Mouse (Mus musculus): Measurements from ENCODE around the gene Slc29a1. TPM values are rescaled to one million over a fixed set of nuclear protein-coding genes. Genes with fewer than 3 reads are reported as not detected.

The Slc29a1 gene
- polyA plus RNA-seq, 1 experiment from 2014 or later = 46.8 TPM

- Histone ChIP-seq H3K27ac (ENCODE audit: low read depth, low read length) (no peak overlapping the region), H3K9me3 (ENCODE audit: control insufficient read depth, low read length) (no peaks in the 10 kb centered on the region), H3K27me3 (ENCODE audit: control insufficient read depth, insufficient read depth, low read length) (no peaks in the 10 kb centered on the region), H3K9ac (ENCODE audit: low read length) (no peak overlapping the region), H3K36me3 (ENCODE audit: control insufficient read depth, insufficient read depth, low read length) (no peaks in the 10 kb centered on the region), H3K4me3 (ENCODE audit: low read depth, low read length) (no peak overlapping the region), H3K4me2 (no peak overlapping the region), H3K4me1 (ENCODE audit: control insufficient read depth, insufficient read depth, low read length) (0 out of 2 replicates have a peak, but pooled peaks cover 4% of the 10 kb centered on the region)
- ATAC-seq (ENCODE audit: low FRiP score) = no peak
- WGBS = 89% methylated on average over 6 of the region's 6 CpGs
- DNase-seq (ENCODE audit: low spot score, missing footprints) = no peak
These were observed 18.2 kb upstream of the Slc29a1 start for GRCm38 (mm10) chr17:45617655-45618054.

GRCm38 (mm10) chr17:45616679-45617078 is 17.3 kb upstream of the Slc29a1 start:
- Histone ChIP-seq H3K4me3 (ENCODE audit: low read depth, low read length) (no peak overlapping the region), H3K27ac (ENCODE audit: low read depth, low read length) (no peak overlapping the region), H3K27me3 (ENCODE audit: control insufficient read depth, insufficient read depth, low read length) (no peaks in the 10 kb centered on the region), H3K9me3 (ENCODE audit: control insufficient read depth, low read length) (no peaks in the 10 kb centered on the region), H3K9ac (ENCODE audit: low read length) (no peak overlapping the region), H3K4me1 (ENCODE audit: control insufficient read depth, insufficient read depth, low read length) (0 out of 2 replicates have a peak, but pooled peaks cover 4% of the 10 kb centered on the region), H3K36me3 (ENCODE audit: control insufficient read depth, insufficient read depth, low read length) (no peaks in the 10 kb centered on the region), H3K4me2 (no peak overlapping the region)
- WGBS = 86% methylated on average over 3 of the region's 3 CpGs
- ATAC-seq (ENCODE audit: low FRiP score) (no peak), DNase-seq (ENCODE audit: low spot score, missing footprints) (no peak)

GRCm38 (mm10) chr17:45616046-45616650 is 16.7 kb upstream of the Slc29a1 start:
- Histone ChIP-seq H3K4me1 (ENCODE audit: control insufficient read depth, insufficient read depth, low read length) (0 out of 2 replicates have a peak, but pooled peaks cover 4% of the 10 kb centered on the region), H3K4me3 (ENCODE audit: low read depth, low read length) (no peak overlapping the region), H3K27ac (ENCODE audit: low read depth, low read length) (no peak overlapping the region), H3K9ac (ENCODE audit: low read length) (no peak overlapping the region), H3K27me3 (ENCODE audit: control insufficient read depth, insufficient read depth, low read length) (no peaks in the 10 kb centered on the region), H3K36me3 (ENCODE audit: control insufficient read depth, insufficient read depth, low read length) (no peaks in the 10 kb centered on the region), H3K9me3 (ENCODE audit: control insufficient read depth, low read length) (no peaks in the 10 kb centered on the region), H3K4me2 (no peak overlapping the region)
- ATAC-seq (ENCODE audit: low FRiP score) (no peak), DNase-seq (ENCODE audit: low spot score, missing footprints) (no peak)
- WGBS = 77% methylated on average over 4 of the region's 4 CpGs

- ATAC-seq (ENCODE audit: low FRiP score) = no peak
- peaks cover 4% of the 10 kb centered on the region for H3K4me1 ChIP-seq (ENCODE audit: control insufficient read depth, insufficient read depth, low read length)
- no peak overlapping the region for H3K9ac ChIP-seq (ENCODE audit: low read length)
- H3K4me2 ChIP-seq = no peak overlapping the region
- no peak overlapping the region for H3K27ac ChIP-seq (ENCODE audit: low read depth, low read length)
- no peak overlapping the region for H3K4me3 ChIP-seq (ENCODE audit: low read depth, low read length)
- no peaks in the 10 kb centered on the region for H3K27me3 ChIP-seq (ENCODE audit: control insufficient read depth, insufficient read depth, low read length)
- H3K9me3 ChIP-seq (ENCODE audit: control insufficient read depth, low read length) = no peaks in the 10 kb centered on the region
- DNase-seq (ENCODE audit: low spot score, missing footprints) = no peak
- H3K36me3 ChIP-seq (ENCODE audit: control insufficient read depth, insufficient read depth, low read length) = no peaks in the 10 kb centered on the region
- 90% methylated on average over 7 of the region's 7 CpGs for WGBS
These were observed 13.5 kb upstream of the Slc29a1 start for GRCm38 (mm10) chr17:45612921-45613320.

GRCm38 (mm10) chr17:45612008-45612407 is 12.6 kb upstream of the Slc29a1 start:
- Histone ChIP-seq H3K9ac (ENCODE audit: low read length) (no peak overlapping the region), H3K4me3 (ENCODE audit: low read depth, low read length) (no peak overlapping the region), H3K36me3 (ENCODE audit: control insufficient read depth, insufficient read depth, low read length) (no peaks in the 10 kb centered on the region), H3K27me3 (ENCODE audit: control insufficient read depth, insufficient read depth, low read length) (no peaks in the 10 kb centered on the region), H3K4me1 (ENCODE audit: control insufficient read depth, insufficient read depth, low read length) (peaks cover 4% of the 10 kb centered on the region), H3K4me2 (no peak overlapping the region), H3K9me3 (ENCODE audit: control insufficient read depth, low read length) (0 out of 2 replicates have a peak, but pooled peaks cover 3% of the 10 kb centered on the region), H3K27ac (ENCODE audit: low read depth, low read length) (no peak overlapping the region)
- ATAC-seq (ENCODE audit: low FRiP score) (no peak), DNase-seq (ENCODE audit: low spot score, missing footprints) (no peak)
- WGBS = 86% methylated on average over 8 of the region's 8 CpGs

- H3K4me1 ChIP-seq (ENCODE audit: control insufficient read depth, insufficient read depth, low read length) = peaks cover 4% of the 10 kb centered on the region
- no peak overlapping the region; the same call in 1 of the 2 replicates for H3K27ac ChIP-seq (ENCODE audit: low read depth, low read length)
- no peak for ATAC-seq (ENCODE audit: low FRiP score)
- no peak overlapping the region for H3K9ac ChIP-seq (ENCODE audit: low read length)
- WGBS = 22% methylated on average over 5 of the region's 5 CpGs
- no peak for DNase-seq (ENCODE audit: low spot score, missing footprints)
- no peaks in the 10 kb centered on the region for H3K27me3 ChIP-seq (ENCODE audit: control insufficient read depth, insufficient read depth, low read length)
- no peak overlapping the region for H3K4me3 ChIP-seq (ENCODE audit: low read depth, low read length)
- H3K9me3 ChIP-seq (ENCODE audit: control insufficient read depth, low read length) = 0 out of 2 replicates have a peak, but pooled peaks cover 3% of the 10 kb centered on the region
- H3K36me3 ChIP-seq (ENCODE audit: control insufficient read depth, insufficient read depth, low read length) = no peaks in the 10 kb centered on the region
- no peak overlapping the region for H3K4me2 ChIP-seq
These were observed 10.9 kb upstream of the Slc29a1 start for GRCm38 (mm10) chr17:45610144-45610866.

GRCm38 (mm10) chr17:45608396-45608795 is 9.0 kb upstream of the Slc29a1 start:
- WGBS = 91% methylated on average over 4 of the region's 4 CpGs
- H3K4me3 ChIP-seq (ENCODE audit: low read depth, low read length) = no peak overlapping the region
- no peaks in the 10 kb centered on the region for H3K36me3 ChIP-seq (ENCODE audit: control insufficient read depth, insufficient read depth, low read length)
- peaks cover 4% of the 10 kb centered on the region for H3K4me1 ChIP-seq (ENCODE audit: control insufficient read depth, insufficient read depth, low read length)
- H3K4me2 ChIP-seq = no peak overlapping the region
- 0 out of 2 replicates have a peak, but pooled peaks cover 3% of the 10 kb centered on the region for H3K9me3 ChIP-seq (ENCODE audit: control insufficient read depth, low read length)
- ATAC-seq (ENCODE audit: low FRiP score) = no peak
- H3K27ac ChIP-seq (ENCODE audit: low read depth, low read length) = no peak overlapping the region
- DNase-seq (ENCODE audit: low spot score, missing footprints) = no peak
- no peaks in the 10 kb centered on the region for H3K27me3 ChIP-seq (ENCODE audit: control insufficient read depth, insufficient read depth, low read length)
- no peak overlapping the region for H3K9ac ChIP-seq (ENCODE audit: low read length)

GRCm38 (mm10) chr17:45606992-45607879 is 7.8 kb upstream of the Slc29a1 start:
- H3K4me1 ChIP-seq (ENCODE audit: control insufficient read depth, insufficient read depth, low read length) = peaks cover 4% of the 10 kb centered on the region
- H3K4me3 ChIP-seq (ENCODE audit: low read depth, low read length) = no peak overlapping the region
- H3K27me3 ChIP-seq (ENCODE audit: control insufficient read depth, insufficient read depth, low read length) = peaks cover 2% of the 10 kb centered on the region; the same call in 1 of the 2 replicates
- no peak overlapping the region for H3K27ac ChIP-seq (ENCODE audit: low read depth, low read length)
- DNase-seq (ENCODE audit: low spot score, missing footprints) = no peak
- 85% methylated on average over 15 of the region's 15 CpGs for WGBS
- no peak overlapping the region for H3K9ac ChIP-seq (ENCODE audit: low read length)
- no peak overlapping the region for H3K4me2 ChIP-seq
- H3K9me3 ChIP-seq (ENCODE audit: control insufficient read depth, low read length) = 0 out of 2 replicates have a peak, but pooled peaks cover 3% of the 10 kb centered on the region
- no peaks in the 10 kb centered on the region for H3K36me3 ChIP-seq (ENCODE audit: control insufficient read depth, insufficient read depth, low read length)
- ATAC-seq (ENCODE audit: low FRiP score) = no peak

All from midbrain, embryonic 11.5 days (tissue).